ENCODE assay signal across 29 mouse cellular contexts in the genomic region with DNA sequence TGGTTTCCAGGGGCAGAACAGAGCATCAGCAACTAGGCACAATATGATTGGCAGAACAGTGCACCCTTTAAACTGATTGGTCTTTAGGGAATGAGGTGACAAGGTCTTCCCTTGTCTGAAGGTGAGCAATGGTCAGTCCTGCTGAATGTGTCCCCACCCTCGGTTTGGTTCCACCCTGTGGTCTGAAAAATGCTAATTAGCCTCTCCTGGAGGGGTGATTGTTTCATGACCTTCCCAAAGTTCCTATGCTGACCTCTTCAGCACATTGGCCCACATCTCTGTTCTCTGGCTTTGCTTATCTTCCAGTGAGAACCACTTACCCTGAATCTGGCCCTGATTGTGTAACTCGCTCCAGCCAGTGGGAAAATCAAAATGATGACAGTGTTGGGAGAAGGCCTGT. TPM values are rescaled to one million over a fixed set of nuclear protein-coding genes. Genes with fewer than 3 reads are reported as not detected.
DNase-seq lines count a peak whose midpoint lies in the region; ATAC-seq and TF ChIP-seq lines count a peak whose summit lies in the region.
"Had no signal": no experiment of that assay in that cellular context is flagged by ENCODE, and none has a peak within 500 bp of the region (broad histone marks: within the 10 kb centered on the region; RNA-seq: fewer than 3 reads in every experiment).

No protein-coding gene starts in this region.

- no peak for DNase-seq in testis, postnatal 10 days (ENCODE audit: low spot score)
- no peak for DNase-seq in ES-E14 (ENCODE audit: low read depth, low spot score)
- DNase-seq in adipocyte (ENCODE audit: low spot score) = peak; percentile 53
- DNase-seq: adrenal gland, adult 8-10 months; adrenal gland, postnatal 25 days; B cell, adult 2 months; cerebellum, adult 2 months; cerebellum, postnatal 25 days; forebrain, postnatal 0 days; gastrocnemius, adult 2 months; gastrocnemius, postnatal 14 days; heart, adult 18-20 months; heart, postnatal 10 days; heart, postnatal 36 days; kidney, adult 11 months had no signal

- TF ChIP-seq CTCF in testis, adult 2 months (IDR thresholded peaks at IDR 0.05; ENCODE audit: control insufficient read depth, insufficient read depth, insufficient replicate concordance, low read depth, low read length) = no peak

- H3K9me3 ChIP-seq in ES-E14 (ENCODE audit: control insufficient read depth, insufficient read depth, low read depth, low read length) = no peaks in the 10 kb centered on the region
- no peaks in the 10 kb centered on the region for H3K9me3 ChIP-seq in kidney, embryonic 14.5 days (ENCODE audit: control insufficient read depth, low read length)
- H3K9me3 ChIP-seq: embryonic facial prominence, embryonic 12.5 days; embryonic facial prominence, embryonic 15.5 days; heart, embryonic 12.5 days; heart, embryonic 15.5 days; hindbrain, embryonic 10.5 days; hindbrain, embryonic 13.5 days; intestine, embryonic 15.5 days had no signal

- 74% methylated on average over 2 of the region's 2 CpGs for WGBS in kidney, embryonic 14.5 days

- in situ Hi-C loops in ES-E14 (cut with MboI; ENCODE audit: low sequenced_read_pairs in 2 of 2, unreplicated experiment in 2 of 2) = no loop called here

- H3K4me3 ChIP-seq in testis, adult 2 months (ENCODE audit: control insufficient read depth, low read depth, low read length) = peak overlapping the region; percentile 6; the same call in 1 of the 2 replicates
- peak overlapping the region in 1 of 2 experiments; percentile 8; a peak in 1 of 4 replicates for H3K4me3 ChIP-seq in ES-E14 (ENCODE audit: insufficient read depth in 1 of 2, low read depth in 1 of 2, low read length in 2 of 2, poor library complexity in 1 of 2, severe bottlenecking in 1 of 2)
- no peak overlapping the region for H3K4me3 ChIP-seq in kidney, embryonic 14.5 days (ENCODE audit: low read length)
- H3K4me3 ChIP-seq: embryonic facial prominence, embryonic 12.5 days; embryonic facial prominence, embryonic 15.5 days; gastrocnemius, adult 2 months; heart, embryonic 12.5 days; heart, embryonic 15.5 days; hindbrain, embryonic 10.5 days; hindbrain, embryonic 13.5 days; intestine, embryonic 15.5 days had no signal

- ATAC-seq in activated CD4-positive, CD25-positive, alpha-beta regulatory T cell, adult 4 months = no peak
- no peak for ATAC-seq in kidney, embryonic 14.5 days (ENCODE audit: low FRiP score, low TSS enrichment)
- ATAC-seq: forebrain, embryonic 14.5 days; forebrain, postnatal 0 days; hindbrain, embryonic 16.5 days; intestine, embryonic 15.5 days had no signal

- H3K27ac ChIP-seq in testis, adult 2 months (ENCODE audit: control insufficient read depth, insufficient read depth, low read depth, low read length) = no peak overlapping the region
- H3K27ac ChIP-seq in ES-E14 (ENCODE audit: insufficient read depth, low read depth, low read length, poor library complexity, severe bottlenecking) = peak overlapping the region; percentile 50; the same call in 1 of the 2 replicates
- H3K27ac ChIP-seq in kidney, embryonic 14.5 days (ENCODE audit: low read depth, low read length) = no peak overlapping the region
- H3K27ac ChIP-seq: embryonic facial prominence, embryonic 12.5 days; embryonic facial prominence, embryonic 15.5 days; gastrocnemius, adult 2 months; heart, embryonic 15.5 days; hindbrain, embryonic 10.5 days; hindbrain, embryonic 13.5 days; intestine, embryonic 15.5 days had no signal

- no peak overlapping the region for H3K4me2 ChIP-seq in kidney, embryonic 14.5 days (replicated peaks; ENCODE audit: low read depth, low read length)
- H3K4me2 ChIP-seq: embryonic facial prominence, embryonic 12.5 days; embryonic facial prominence, embryonic 15.5 days; heart, embryonic 12.5 days; heart, embryonic 15.5 days; hindbrain, embryonic 13.5 days; intestine, embryonic 15.5 days had no signal

- no peak for TF ChIP-seq POLR2A in testis, adult 2 months (IDR thresholded peaks at IDR 0.05; ENCODE audit: control insufficient read depth, low read depth, low read length)

- H3K4me1 ChIP-seq in testis, adult 2 months (ENCODE audit: control insufficient read depth, insufficient read depth, low read length) = peaks cover 5% of the 10 kb centered on the region
- H3K4me1 ChIP-seq in ES-E14 (ENCODE audit: control insufficient read depth in 2 of 2, insufficient read depth in 2 of 2, low read length in 2 of 2, poor library complexity in 1 of 2) = peaks cover 3 to 5% of the 10 kb centered on the region in 2 experiments; a peak in 3 of 4 replicates
- H3K4me1 ChIP-seq in kidney, embryonic 14.5 days (ENCODE audit: control insufficient read depth, insufficient read depth, low read length) = peaks cover 4% of the 10 kb centered on the region; the same call in 1 of the 2 replicates

- no peak overlapping the region for H3K9ac ChIP-seq in ES-E14 (ENCODE audit: insufficient read depth, low read depth, low read length, poor library complexity, severe bottlenecking)
- H3K9ac ChIP-seq in kidney, embryonic 14.5 days (ENCODE audit: low read depth, low read length) = no peak overlapping the region
- H3K9ac ChIP-seq: embryonic facial prominence, embryonic 12.5 days; embryonic facial prominence, embryonic 15.5 days; forebrain, postnatal 0 days; heart, embryonic 12.5 days; heart, embryonic 15.5 days; hindbrain, embryonic 13.5 days; intestine, embryonic 15.5 days had no signal

- H3K27me3 ChIP-seq in testis, adult 2 months (ENCODE audit: control insufficient read depth, insufficient read depth, low read length) = no peaks in the 10 kb centered on the region
- no peaks in the 10 kb centered on the region for H3K27me3 ChIP-seq in kidney, embryonic 14.5 days (ENCODE audit: control insufficient read depth, insufficient read depth, low read length)
- H3K27me3 ChIP-seq: CH12.LX; embryonic facial prominence, embryonic 15.5 days; heart, embryonic 12.5 days; heart, embryonic 15.5 days; intestine, embryonic 15.5 days had no signal

- H3K36me3 ChIP-seq in testis, adult 2 months (ENCODE audit: control insufficient read depth, insufficient read depth, low read length) = no peaks in the 10 kb centered on the region
- no peaks in the 10 kb centered on the region for H3K36me3 ChIP-seq in ES-E14 (ENCODE audit: control insufficient read depth, insufficient read depth, low read length, poor library complexity, severe bottlenecking)
- H3K36me3 ChIP-seq in kidney, embryonic 14.5 days (ENCODE audit: control insufficient read depth, insufficient read depth, low read length) = no peaks in the 10 kb centered on the region
- H3K36me3 ChIP-seq: embryonic facial prominence, embryonic 12.5 days; embryonic facial prominence, embryonic 15.5 days; heart, embryonic 12.5 days; heart, embryonic 15.5 days; hindbrain, embryonic 10.5 days; hindbrain, embryonic 13.5 days; intestine, embryonic 15.5 days had no signal

TF ChIP-seq in ES-E14, 5 proteins besides CTCF, POLR2A, EP300 and RAD21:
- no peak for TF ChIP-seq MAFK (IDR thresholded peaks at IDR 0.05; ENCODE audit: insufficient read depth, low read depth, low read length)
- no peak for TF ChIP-seq ZNF384 (IDR thresholded peaks at IDR 0.05; ENCODE audit: low read depth, low read length)
- TF ChIP-seq CHD2 (IDR thresholded peaks at IDR 0.05; ENCODE audit: low read depth, low read length) = no peak
- TF ChIP-seq ZC3H11A (IDR thresholded peaks at IDR 0.05; ENCODE audit: borderline replicate concordance, low read depth, low read length) = no peak
- TF ChIP-seq HCFC1 (IDR thresholded peaks at IDR 0.05; ENCODE audit: borderline replicate concordance, insufficient read depth, low read length) = no peak

RNA-seq across cellular contexts. Expression of gene Lmbr1, which starts 1.9 kb away (rescaled TPM):
- polyA plus RNA-seq in testis, adult 2 months (2012; rRNA removed) = 14.7 and 20.6 TPM in 2 replicates
- 7.4 and 9.6 TPM in 2 replicates for total RNA-seq in ES-E14 (2012; rRNA removed)
- 1 to 10 TPM in 1 of 2 experiments, under 1 TPM in 1; 0.78 to 1.1 TPM for polyA plus RNA-seq in activated CD4-positive, CD25-positive, alpha-beta regulatory T cell, adult 4 months (2017; shearing (Covaris generic))
- 9.0 and 14.6 TPM in 2 replicates for polyA plus RNA-seq in kidney, embryonic 14.5 days (2014; fragmentation: Nextera tagmentation; extraction: Ambion mirVana)
- total RNA-seq: CH12.LX, MEL had no signal

RNA-seq across cellular contexts. Expression of gene Nom1, which starts 54.4 kb away (rescaled TPM):
- 7.7 and 8.5 TPM in 2 replicates for polyA plus RNA-seq in testis, adult 2 months (2012; rRNA removed)
- 30.1 and 33.0 TPM in 2 replicates for total RNA-seq in ES-E14 (2012; rRNA removed)
- polyA plus RNA-seq in activated CD4-positive, CD25-positive, alpha-beta regulatory T cell, adult 4 months (2017; shearing (Covaris generic)) = 10 to 100 TPM in 1 of 2 experiments, 1 to 10 TPM in 1; 9.2 to 11.9 TPM
- polyA plus RNA-seq in kidney, embryonic 14.5 days (2014; fragmentation: Nextera tagmentation; extraction: Ambion mirVana) = 17.5 and 20.7 TPM in 2 replicates
